Mouse (Mus musculus) gastrocnemius, postnatal 25 days (tissue): Measurements from ENCODE around the gene Prpsap2. TPM values are rescaled to one million over a fixed set of nuclear protein-coding genes. Genes with fewer than 3 reads are reported as not detected.

Experiments used
- DNase-seq: peaks from one replicate; pipeline ENCODE4 v3.0.0; 2022
- total RNA-seq, 2 experiments: library from RNA; stranded (reverse); gene quantifications; 1 replicate in 1 of 2; 2 replicates in 1 of 2; pipeline ENCODE4 v1.2.3; 2021

Prpsap2 gene
- total RNA-seq, 2 experiments from 2014 or later, result 3.6 to 4.2 TPM

DNA sequence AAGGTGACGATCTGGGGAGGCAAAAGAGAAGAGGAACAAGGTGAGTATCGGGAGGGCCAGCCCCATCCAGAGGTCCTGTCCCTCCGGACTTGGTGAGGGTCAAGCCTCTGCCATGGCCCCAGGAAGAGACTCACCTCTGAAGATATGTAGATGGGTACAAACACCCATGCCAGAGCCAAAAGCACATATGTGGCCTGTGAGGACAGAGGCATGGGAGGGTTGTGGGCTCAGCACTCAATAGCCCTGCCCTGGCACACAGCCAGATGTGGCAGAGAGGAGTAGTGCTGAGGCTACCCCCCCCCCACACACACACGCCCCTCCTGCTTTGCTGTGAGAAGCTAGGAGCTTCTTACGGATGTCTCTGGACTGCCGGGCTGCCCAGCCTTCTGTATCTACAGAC lies 46.8 kb downstream of the Prpsap2 start:
- no peak for DNase-seq

DNA sequence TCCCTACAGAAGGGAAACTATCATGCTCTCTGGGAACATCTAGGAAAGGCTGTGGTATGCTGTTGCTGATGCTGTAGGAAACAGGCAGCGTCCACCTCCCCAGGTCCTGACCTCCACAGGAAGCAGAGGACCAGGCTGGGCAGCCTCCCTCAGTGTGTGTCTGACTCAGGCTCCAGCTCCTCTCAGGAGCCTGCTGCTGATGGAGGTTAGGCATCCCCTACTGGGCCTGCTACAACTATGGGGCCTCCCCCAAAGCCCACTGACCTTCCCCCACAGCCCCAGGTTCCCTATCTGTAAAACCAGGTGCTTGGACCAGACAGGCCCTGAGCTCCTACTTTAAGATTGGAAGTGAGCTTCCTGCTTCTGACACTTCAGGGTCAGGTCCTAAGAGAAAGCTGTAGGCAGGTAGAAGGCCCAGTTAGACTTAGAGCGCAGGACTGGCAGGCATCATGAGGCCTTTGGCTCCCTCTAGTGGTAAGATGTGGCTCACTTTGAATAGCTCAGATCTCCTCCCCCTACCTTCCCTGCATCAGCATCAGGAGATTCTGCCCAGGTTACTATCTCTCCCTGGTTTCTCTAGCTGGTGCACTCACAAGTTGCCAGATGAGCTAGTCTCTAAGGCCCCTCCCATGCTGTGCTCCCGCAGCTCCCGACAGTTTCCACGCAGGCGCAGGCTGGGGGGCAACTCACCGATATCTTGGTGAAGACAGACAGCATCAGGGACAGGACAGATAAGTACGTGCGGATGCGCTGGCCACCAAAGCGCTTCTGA lies 47.4 kb downstream of the Prpsap2 start:
- peak; percentile 56 for DNase-seq

DNA sequence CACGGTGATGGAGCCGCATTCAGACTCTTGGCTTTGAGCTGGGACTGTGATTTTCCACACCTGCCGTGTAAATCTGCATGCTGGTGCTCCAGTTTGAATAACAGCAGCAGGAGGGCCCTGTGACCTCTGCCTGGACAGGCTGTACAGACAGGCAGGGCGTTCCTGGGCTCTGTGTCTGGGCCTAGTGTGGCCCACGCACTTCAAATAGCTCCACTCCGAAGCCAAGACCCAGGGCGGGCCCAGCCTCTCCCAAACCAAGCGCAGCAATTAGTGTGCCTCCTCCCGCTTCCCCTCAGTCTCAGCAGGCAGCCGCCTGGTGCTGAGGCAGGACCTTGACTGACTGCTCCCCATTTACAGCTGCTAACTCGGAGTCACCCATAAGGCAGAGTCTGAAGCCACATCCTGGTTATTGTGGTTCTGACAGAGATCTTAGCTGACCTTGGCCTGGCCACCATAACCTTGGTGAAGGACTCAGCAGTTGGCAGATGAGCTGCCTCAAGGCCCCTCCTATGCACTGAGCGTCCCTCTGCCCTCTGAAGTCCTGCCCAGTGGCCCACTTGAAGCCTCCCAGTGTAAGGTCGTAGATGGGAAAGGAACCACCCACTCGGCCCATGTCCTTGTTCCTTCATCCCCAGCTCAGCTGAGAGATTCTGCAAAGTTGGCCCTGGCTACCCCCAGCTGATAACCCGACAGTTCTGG lies 48.6 kb downstream of the Prpsap2 start:
- peak; percentile 61 for DNase-seq

DNA sequence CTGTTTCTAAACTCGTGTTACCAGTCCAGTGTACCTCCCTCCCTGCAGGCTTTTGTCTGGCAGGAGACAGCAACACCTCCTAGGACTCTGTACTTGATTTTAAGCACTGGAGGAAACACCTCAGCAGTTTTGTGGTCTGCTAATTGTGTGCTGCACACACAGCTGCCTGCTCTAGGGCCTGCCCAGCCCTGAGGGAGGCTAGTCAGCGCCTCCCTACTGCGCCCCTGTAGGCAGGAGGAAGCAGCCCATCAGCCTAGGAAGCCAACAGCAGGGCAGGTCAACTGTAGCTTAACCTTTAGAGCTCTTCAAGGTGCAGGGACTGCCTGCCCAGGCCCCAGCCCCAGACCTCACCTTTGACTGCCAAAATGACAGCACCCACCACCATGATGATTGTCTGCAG lies 53.0 kb downstream of the Prpsap2 start:
- no peak for DNase-seq

DNA sequence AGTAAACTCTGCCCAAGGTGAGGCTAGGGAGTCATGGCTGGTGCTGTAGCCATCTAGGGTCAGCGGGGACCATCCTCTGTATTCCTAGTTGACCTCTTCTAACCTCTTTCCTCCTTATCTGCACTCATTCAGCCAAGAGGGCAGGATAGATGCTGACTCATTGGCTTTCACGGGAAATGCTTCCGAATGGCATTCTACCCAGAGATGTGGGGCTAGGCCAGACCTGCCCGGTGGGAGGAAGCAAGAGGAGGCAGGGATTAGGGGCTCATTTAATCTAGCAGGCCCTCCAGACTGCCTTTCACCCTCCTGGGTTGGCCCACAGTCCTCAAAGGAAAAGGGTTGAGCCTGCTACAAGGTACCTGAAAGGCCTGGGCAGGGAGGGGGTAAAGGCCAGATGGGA lies 55.7 kb downstream of the Prpsap2 start:
- DNase-seq, result no peak

DNA sequence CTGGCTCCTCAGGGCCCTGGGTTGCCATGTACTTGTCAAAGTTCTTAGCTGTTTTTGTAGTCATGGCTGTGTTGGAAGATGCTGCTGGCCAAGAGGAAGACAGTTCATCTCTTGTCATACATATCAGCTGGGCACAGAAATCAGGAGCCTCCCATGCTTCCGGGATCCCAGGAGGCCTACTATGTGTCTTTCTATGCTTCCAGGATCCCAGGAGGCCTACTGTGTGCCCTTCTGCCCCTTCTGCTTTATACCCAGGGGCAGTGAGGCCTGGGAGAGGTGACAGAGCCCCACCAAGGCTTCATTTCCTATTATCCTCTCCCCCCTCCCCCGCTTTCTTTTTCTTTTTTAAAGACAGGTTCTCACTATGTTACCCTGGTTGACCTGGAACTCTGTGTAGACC lies 56.3 kb downstream of the Prpsap2 start:
- DNase-seq, result no peak

DNA sequence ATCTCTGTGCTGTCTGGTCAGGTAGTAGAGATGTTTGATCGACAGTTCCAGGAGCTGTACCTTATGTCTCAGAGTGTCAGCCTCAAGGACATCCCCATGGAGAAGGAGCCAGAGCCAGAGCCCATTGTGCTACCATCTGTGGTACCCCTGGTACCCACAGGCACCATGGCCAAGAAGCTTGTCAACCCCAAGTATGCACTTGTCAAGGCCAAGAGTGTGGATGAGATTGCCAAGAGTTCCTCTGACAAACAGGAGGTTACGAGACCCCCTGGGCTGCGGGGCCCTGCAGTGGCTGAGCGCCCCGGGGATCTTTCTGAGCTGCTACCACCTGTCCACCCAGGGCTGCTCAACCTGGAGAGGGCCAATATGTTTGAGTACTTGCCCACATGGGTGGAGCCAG lies 59.4 kb downstream of the Prpsap2 start:
- no peak for DNase-seq

DNA sequence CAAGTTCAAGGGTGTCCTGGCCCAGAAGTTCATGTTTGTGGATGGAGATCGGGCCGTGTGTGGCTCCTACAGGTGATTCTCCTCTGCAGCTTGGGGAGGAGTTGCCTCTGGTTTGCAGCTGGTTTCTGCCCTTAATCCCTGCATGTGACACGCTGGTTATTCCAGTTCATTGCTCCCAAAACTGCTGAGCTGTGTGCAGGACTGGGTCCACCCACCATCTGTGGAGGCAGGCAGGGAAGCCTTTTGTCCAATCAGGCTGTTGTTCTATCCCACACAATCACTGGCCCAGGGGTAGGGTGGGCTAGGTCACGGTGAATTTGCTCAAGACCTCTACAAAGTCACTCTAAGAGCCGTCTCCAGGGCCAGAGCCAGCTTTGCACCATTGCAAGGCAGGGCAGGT lies 60.2 kb downstream of the Prpsap2 start:
- DNase-seq, result no peak

DNA sequence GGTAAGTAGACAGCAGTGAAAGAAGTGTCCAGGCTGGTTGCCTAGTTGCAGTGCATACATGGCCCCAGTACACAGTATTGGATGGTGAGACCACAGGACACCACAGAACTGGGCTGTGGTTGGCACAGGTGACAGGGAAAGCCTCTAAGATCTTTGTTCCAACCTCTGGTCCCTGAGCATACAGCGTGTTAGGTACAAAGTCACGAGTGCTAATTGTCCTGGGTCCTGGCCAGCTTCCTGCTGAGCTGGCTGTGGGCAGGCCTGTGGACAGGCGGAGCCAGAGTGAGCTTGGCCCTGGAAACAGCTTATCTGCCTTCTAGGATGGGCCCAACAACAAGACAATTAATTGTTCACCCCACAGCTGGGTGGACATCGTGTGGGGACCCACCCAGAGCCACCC lies 62.0 kb downstream of the Prpsap2 start:
- DNase-seq, result no peak

DNA sequence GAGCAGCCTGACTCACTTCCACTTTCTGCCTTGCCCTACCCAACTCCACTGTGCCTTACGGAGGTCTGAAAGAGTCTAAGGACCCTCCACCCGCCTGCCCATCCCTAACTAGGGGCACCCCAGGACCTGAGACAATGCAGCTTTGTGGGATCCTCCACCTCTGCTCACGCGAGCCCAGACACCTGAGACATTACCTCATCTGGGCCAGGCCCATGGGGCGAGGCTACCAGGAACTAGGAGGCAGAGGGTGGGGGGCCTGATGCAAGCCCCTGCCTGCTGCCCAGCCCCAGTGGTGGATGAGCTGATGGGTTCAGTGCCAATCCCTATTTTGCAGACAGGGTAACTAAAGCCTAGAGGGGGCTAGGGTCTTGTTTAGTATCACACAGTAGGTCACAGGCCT lies 62.4 kb downstream of the Prpsap2 start:
- no peak for DNase-seq

DNA sequence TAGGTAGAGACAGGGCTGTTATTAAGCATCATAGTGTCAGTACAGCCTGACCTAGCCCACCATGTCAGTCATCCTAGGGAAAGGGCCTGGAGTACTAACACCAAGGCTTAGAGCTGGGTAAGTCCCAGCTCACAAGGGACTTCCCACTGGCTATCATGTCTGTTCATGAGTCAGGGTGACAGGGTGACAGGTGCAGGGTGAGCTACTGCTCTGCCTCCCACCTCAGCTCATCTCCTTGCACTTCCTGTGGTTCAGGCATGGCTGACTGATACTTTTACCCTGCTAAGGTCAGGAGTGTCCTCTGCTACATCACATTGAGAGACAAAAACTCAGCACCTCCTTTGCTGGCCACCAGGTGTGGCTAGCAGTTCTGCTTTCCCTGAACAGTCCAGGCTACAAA lies 63.0 kb downstream of the Prpsap2 start:
- DNase-seq, result no peak

DNA sequence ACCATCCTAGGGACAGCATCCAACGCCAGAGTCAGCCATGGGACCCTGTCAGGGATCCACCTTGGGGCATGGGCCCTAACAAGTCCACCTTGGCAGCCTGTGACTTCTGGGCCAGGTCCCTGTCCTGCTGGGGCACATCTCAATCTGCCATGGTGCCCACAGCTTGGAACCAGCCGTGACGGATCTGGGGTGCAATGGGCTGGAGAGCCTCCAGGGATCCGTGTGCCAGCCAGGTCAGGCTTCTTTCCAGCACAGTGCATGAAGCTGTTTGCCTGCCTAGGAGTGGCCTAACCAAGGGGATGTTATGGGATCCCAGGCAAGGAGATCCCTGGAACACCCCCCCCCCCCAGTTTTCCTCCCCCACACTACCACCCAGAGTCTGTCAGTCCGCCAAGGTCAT lies 68.9 kb downstream of the Prpsap2 start:
- no peak for DNase-seq

DNA sequence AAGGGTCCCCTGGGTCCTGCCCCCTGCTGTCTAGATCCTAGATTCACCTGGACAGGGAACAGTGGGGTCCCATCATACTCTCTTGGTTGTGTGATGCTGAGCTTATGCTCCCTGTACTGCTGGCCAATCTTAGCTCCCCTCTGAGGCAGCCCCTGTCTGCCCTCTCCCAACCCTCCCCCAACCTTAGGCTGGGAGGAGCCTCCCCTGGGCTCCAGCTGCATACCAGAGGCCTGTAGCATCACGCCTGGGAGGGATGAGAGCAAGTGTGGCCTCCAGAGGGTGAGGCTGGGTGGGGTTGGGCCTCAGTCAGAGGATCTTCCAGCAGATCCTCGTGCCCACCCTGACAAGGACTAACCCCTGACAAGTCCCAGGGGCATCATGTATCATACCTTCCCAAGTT lies 74.3 kb downstream of the Prpsap2 start:
- DNase-seq, result no peak

DNA sequence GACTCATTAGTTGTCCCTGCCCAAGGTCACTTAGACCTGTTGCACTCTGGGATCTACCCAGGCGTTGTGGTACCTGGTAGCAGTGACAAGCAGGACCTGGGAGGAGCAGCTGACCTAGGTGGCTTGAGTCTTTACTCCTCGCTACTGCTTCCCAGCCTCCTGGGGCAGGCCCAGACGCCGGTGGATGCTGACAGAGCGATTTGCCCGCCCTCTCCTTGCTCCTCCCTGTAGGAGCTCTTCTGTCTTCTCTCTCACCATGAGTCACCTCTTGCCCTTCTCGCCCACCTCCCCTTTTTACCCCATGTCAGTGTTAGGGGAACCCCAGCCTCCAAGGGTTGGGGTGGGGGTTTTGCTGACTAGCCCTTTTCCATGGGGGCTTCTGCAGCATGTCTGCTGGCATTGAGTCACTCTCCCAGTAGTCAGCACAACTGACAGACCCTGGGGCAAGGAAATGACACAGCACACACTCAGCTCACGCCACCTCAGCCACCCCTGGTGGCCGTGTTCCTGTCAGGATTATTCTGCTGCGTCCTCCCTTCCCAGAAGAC lies 74.9 kb downstream of the Prpsap2 start:
- DNase-seq, result no peak

DNA sequence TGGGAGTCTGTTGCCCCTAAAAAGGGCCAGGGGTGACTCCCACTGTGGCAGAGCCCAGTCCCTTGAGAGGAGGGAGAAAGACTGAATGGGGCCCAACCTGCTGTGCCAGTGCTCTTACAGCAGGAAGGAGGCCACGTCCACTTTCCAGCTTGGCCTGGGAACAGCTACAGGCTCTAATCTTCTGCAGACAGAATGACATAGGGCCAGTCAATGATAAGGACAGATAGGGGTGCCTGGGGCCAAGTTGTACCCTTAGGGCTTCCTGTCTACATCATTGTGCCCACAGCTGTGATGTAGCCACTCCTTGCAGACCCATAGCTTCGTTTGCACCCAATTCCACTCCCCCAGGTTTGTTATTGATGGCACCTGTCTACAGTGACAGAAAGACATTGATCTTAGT lies 75.7 kb downstream of the Prpsap2 start:
- no peak for DNase-seq

DNA sequence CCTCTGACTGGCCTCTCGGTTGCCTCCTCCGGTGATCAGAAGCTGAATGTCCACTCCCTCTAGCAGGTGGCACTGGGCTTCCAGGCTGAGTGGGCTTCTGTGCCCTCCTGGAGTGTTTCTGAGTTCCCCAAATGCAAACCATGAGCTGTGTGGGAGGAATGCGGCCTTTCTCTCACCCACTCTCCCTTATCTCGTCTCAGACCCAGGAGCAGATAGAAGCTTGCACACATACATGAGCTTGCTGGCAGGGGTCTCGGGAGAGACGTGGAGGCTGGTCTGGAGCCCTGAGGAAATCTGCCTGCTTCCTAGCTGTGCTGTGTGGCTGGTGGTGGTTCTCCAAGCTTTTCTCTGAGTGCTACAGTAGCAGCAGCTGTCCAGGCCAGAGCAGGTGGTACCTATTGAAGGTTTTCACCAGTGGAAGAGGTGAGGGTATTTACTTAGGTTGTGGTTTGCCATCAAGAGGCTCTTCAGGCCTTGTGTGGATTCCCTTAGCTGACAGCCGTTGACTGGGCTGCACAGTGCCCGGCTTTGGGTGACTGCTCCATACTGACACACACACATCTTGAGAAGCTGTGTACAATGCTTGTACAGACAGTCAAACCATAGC lies 76.7 kb downstream of the Prpsap2 start:
- DNase-seq, result no peak

DNA sequence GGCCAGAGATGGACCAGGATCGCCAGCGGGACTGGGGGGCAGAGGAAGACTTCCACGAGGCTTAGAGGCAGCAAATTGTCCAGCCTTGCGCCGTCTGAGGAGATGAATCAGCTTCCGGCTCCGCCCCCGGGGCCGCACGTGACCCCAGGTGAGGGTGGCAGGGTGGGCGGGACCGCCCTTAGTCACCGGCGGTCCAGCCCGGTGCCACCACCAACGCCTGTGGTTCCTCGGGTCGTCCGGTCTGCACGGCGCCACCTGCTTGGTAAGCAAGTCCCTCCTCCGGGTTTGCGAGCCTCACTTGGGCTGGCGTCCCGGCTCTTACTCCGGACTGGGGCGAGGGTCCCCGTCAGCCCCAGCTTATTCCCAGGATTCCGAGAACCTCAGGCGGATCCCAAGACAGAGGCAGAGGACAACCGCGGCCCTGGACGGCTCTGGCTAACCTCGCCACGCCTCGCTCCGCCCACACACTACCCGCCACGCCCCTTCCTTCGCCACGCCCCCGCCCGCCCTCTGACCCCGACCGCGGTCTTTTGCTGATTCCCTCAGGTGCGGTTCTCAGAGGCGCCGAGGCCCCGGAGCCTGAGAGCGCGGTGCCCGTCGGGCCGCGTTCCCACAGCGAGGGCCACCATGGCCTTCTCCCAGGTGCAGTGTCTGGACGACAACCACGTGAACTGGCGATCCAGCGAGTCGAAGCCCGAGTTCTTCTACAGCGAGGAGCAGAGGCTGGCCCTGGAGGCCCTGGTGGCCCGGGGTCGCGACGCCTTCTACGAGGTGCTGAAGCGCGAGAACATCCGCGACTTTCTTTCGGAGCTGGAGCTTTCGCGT lies 77.8 kb downstream of the Prpsap2 start, which contains the start of gene Fam83g:
TSS of gene Fam83g (plus strand) at position 185 of the 825 bp plus-strand sequence.
- peak; percentile 46 for DNase-seq

Other genes with a start within 250 kb of the Prpsap2 start
- gene Epn2, start 182.4 kb downstream of the Prpsap2 start, total RNA-seq, result 10 to 100 TPM; 15.0 to 15.5 TPM
- gene Grap, start 108.8 kb downstream of the Prpsap2 start, total RNA-seq, result 1 to 10 TPM; 4.0 to 5.9 TPM
- gene Fam83g, start 78.0 kb downstream of the Prpsap2 start, total RNA-seq, result under 1 TPM; 0.10 to 0.29 TPM
- gene Slc5a10, start 41.3 kb downstream of the Prpsap2 start, total RNA-seq, result not detected
- gene Ulk2, start 93.0 kb upstream of the Prpsap2 start, total RNA-seq, result 10 to 100 TPM; 66.8 to 72.2 TPM
- 1 to 10 TPM; 6.6 to 9.8 TPM for gene Akap10, start 168.2 kb upstream of the Prpsap2 start, total RNA-seq
- 1 to 10 TPM; 1.9 to 2.8 TPM for gene Specc1, start 194.7 kb upstream of the Prpsap2 start, total RNA-seq